Mouse (Mus musculus) midbrain, embryonic 15.5 days (tissue): Measurements from ENCODE around the gene 4930452B06Rik. TPM values are rescaled to one million over a fixed set of nuclear protein-coding genes. Genes with fewer than 3 reads are reported as not detected.

Experiments used
- ATAC-seq: fragments of 200-750 bp; cut with Nextera tagmentation; replicated peaks from 2 replicates; pipeline ENCODE4 v1.8.0; 2017; ENCODE audit warnings: moderate TSS enrichment
- H3K27ac ChIP-seq: fragments of 300-500 bp; sonication (generic); 2 replicates; pipeline ENCODE4 v1.5.1; 2015; ENCODE audit warnings: mild to moderate bottlenecking, inconsistent platforms
- H3K27me3 ChIP-seq: fragments of 300-500 bp; sonication (generic); replicated peaks from 2 replicates; pipeline ENCODE4 v1.6.1; 2015; ENCODE audit warnings: inconsistent platforms
- H3K36me3 ChIP-seq: fragments of 300-500 bp; sonication (generic); replicated peaks from 2 replicates; pipeline ENCODE4 v1.6.1; 2015; ENCODE audit warnings: inconsistent platforms
- H3K4me1 ChIP-seq: fragments of 300-500 bp; sonication (generic); 2 replicates; pipeline ENCODE4 v1.6.1; 2015; ENCODE audit warnings: inconsistent platforms
- H3K4me2 ChIP-seq: fragments of 300-500 bp; sonication (generic); 2 replicates; pipeline ENCODE4 v1.6.1; 2015; ENCODE audit warnings: inconsistent platforms, mild to moderate bottlenecking, moderate library complexity
- H3K4me3 ChIP-seq: fragments of 300-500 bp; sonication (generic); 2 replicates; pipeline ENCODE4 v1.5.1; 2015; ENCODE audit warnings: mild to moderate bottlenecking, inconsistent platforms
- H3K9ac ChIP-seq: fragments of 300-500 bp; sonication (generic); 2 replicates; pipeline ENCODE4 v1.6.1; 2015; ENCODE audit warnings: mild to moderate bottlenecking, inconsistent platforms
- H3K9me3 ChIP-seq: fragments of 300-500 bp; sonication (generic); 2 replicates; pipeline ENCODE4 v1.6.1; 2016; ENCODE audit warnings: inconsistent platforms
- WGBS: fragments of 180-500 bp; shearing (Covaris S2); methylation state at CpG from one replicate; pipeline ENCODE4 v1.1.7; 2015; ENCODE audit warnings: mixed read lengths; 5-methylcytosine and 5-hydroxymethylcytosine counted together
- polyA plus RNA-seq: library from polyadenylated mRNA; unstranded; fragments of >200 nt; fragmentation: Nextera tagmentation; extraction: Ambion mirVana; gene quantifications from 2 replicates; pipeline ENCODE4 v1.2.1, GENCODE M21; 2015

The 4930452B06Rik gene
- 6.9 and 7.0 TPM in 2 replicates for polyA plus RNA-seq

DNA sequence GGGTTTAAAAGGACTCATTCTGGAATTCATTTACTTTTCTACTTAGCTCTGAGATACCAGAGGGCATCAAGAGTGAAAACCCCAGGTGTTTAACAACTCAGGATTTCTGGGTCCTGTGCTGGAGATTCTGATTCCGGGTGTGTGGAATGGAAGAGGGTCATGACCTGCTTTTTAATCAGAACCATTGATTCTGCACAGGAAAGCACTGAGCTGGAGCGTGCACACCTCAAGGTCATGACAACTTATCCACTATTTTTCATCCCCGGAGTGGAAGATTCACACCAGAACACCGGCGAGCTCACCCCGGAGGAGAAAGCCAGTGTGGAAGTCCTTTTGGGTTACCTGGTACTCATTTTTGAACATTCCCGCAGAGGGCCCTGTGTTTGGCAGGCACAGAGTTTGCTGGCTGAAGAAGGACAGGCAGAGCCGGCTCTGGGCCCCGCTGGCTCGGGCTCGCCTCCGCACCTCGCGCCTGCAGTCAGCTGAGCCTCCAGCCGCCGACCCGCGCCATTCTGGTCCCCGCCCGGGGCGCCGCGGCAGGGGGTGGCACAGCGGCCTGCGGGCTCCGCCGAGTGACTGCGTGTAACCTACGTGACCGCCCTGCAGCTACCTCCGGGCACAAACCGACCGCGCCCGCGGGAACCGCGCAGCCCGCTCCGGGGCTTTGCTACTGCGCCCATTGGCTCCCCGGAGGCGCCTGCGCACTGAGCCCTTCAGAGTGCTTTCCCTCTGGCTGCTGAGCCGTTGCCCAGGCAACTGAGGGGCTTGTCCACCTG, at the start of gene 4930452B06Rik:
Gene 4930452B06Rik (minus strand): TSS at position 605 of the 776 bp plus-strand sequence.
- H3K27me3 ChIP-seq = no peaks in the 10 kb centered on the region
- no peaks in the 10 kb centered on the region for H3K9me3 ChIP-seq
- H3K27ac ChIP-seq = peak within 1 kb of the TSS; percentile 69
- peak within 1 kb of the TSS; percentile 73 for H3K4me2 ChIP-seq
- H3K36me3 ChIP-seq = no peaks in the 10 kb centered on the region
- ATAC-seq = peak; percentile 99
- H3K4me1 ChIP-seq = peaks cover 6% of the 10 kb centered on the region; the same call in 1 of the 2 replicates
- peak within 1 kb of the TSS; percentile 57 for H3K9ac ChIP-seq
- WGBS = 1% methylated on average over 45 of the region's 45 CpGs
- peak within 1 kb of the TSS; percentile 60 for H3K4me3 ChIP-seq

DNA sequence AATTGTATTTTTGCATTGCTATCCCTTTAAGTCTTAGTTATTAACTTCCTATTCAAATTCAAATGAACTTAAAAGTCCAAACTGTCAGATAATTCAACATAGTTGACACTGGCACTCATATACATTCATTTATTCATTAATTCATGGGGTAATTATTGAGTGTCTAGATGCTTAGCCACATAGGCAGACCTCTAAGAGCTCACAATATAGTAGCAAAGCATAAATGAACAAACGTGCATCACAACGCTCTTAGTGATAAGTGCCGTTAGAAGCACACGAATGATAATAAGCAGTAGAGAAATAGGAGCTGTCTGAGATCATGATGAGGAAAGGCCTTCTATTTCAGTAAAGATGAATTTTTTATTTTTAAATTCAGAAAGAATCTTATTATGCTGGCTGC, 46.6 kb upstream of the 4930452B06Rik start:
- H3K36me3 ChIP-seq = no peaks in the 10 kb centered on the region
- no peak overlapping the region for H3K4me3 ChIP-seq
- WGBS = 56% methylated on average over 4 of the region's 4 CpGs
- H3K4me2 ChIP-seq = no peak overlapping the region
- no peaks in the 10 kb centered on the region for H3K9me3 ChIP-seq
- ATAC-seq = no peak
- no peaks in the 10 kb centered on the region for H3K27me3 ChIP-seq
- no peak overlapping the region for H3K27ac ChIP-seq
- H3K9ac ChIP-seq = no peak overlapping the region
- no peaks in the 10 kb centered on the region for H3K4me1 ChIP-seq

DNA sequence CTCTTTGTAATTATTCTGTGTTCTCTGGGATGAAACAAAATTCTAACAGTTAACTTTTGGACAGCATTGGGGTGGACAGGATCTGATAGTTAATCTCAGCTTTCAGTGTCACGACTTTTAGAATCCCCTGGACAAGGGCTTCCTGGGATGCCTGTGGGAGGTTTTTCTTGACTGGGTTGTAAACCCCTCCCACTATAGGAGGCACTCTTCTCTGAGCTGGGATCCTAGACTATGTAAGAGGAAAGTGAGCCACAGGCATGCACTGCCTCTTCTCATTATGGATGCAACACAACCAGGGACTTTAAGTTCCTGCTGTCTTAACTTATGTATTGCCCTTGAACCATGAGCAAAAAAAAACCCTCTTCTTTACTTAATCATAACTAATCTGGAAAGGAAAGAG, 23.4 kb upstream of the 4930452B06Rik start:
- no peak for ATAC-seq
- Histone ChIP-seq H3K9ac (no peak overlapping the region), H3K9me3 (no peaks in the 10 kb centered on the region), H3K36me3 (no peaks in the 10 kb centered on the region), H3K4me1 (no peaks in the 10 kb centered on the region), H3K27ac (no peak overlapping the region), H3K27me3 (no peaks in the 10 kb centered on the region), H3K4me3 (no peak overlapping the region), H3K4me2 (no peak overlapping the region)
- 2% methylated on average over 1 of the region's 1 CpGs for whole genome bisulfite sequencing

DNA sequence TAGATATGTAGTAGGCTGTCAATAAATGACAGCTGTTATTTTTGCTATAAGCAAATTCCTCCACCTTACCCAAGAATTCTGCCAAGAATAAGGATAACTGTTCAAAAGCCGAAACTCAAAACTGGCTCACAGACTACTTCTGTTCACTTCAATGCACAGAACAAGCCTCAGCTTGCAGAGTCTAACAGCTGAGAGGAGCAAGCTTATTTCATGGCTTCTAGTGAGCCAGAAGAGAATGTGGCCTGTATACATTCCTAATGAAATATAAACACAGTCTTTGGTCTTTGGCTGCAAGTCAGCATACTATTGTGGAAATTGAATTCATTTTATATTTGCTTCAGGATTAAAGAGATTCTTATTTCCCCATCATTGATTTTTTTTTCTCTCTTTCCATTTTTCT, 22.4 kb upstream of the 4930452B06Rik start:
- WGBS = 61% methylated on average over 1 of the region's 1 CpGs
- H3K4me2 ChIP-seq = no peak overlapping the region
- no peak overlapping the region for H3K9ac ChIP-seq
- no peak overlapping the region for H3K27ac ChIP-seq
- H3K27me3 ChIP-seq = no peaks in the 10 kb centered on the region
- no peak overlapping the region for H3K4me3 ChIP-seq
- H3K4me1 ChIP-seq = no peaks in the 10 kb centered on the region
- no peak for ATAC-seq
- H3K9me3 ChIP-seq = no peaks in the 10 kb centered on the region
- H3K36me3 ChIP-seq = no peaks in the 10 kb centered on the region

DNA sequence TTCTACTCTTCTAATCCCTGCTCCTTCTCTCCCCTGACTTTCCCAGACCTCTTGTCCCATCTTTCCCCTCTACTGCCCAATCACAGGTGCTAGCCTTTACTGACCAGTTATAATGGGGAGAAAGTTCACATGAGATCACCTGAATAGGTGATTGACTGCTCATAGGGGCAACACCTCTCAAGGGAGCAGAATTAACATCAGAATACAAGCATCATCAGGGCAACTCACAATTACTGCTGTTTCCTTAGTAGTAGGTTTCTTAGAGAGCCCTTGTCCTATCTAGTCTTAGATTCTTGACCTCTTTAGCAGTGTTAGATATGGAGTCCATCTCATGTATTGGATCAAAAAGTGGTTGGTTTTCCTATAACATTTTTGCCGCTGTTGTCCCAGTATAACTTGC, 20.1 kb upstream of the 4930452B06Rik start:
- Histone ChIP-seq H3K4me2 (no peak overlapping the region), H3K36me3 (no peaks in the 10 kb centered on the region), H3K27me3 (no peaks in the 10 kb centered on the region), H3K9me3 (no peaks in the 10 kb centered on the region), H3K4me3 (no peak overlapping the region), H3K4me1 (no peaks in the 10 kb centered on the region), H3K9ac (no peak overlapping the region), H3K27ac (no peak overlapping the region)
- no peak for ATAC-seq
- WGBS = 96% methylated on average over 1 of the region's 1 CpGs

DNA sequence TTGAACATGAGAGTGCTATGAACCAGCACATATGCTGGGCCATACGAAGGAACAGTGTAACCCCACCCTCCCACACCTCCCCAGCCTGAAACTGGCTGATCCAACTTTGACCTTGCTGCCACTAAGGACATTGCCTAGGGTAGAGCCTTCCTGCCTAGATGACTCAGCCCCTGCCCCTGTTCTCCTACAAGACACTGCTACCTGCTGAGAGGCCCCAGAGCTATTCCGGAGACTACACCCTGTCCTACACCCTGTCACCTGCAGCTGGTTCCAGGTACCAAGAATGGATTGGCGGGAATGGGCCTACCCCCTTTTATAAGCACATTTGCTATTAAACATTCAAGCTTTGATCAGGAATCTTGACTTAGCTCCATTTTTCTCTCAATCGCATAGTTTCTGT, 13.9 kb upstream of the 4930452B06Rik start:
- 91% methylated on average over 4 of the region's 4 CpGs for WGBS
- Histone ChIP-seq H3K27ac (no peak overlapping the region), H3K4me1 (no peaks in the 10 kb centered on the region), H3K9me3 (no peaks in the 10 kb centered on the region), H3K4me3 (no peak overlapping the region), H3K36me3 (no peaks in the 10 kb centered on the region), H3K4me2 (no peak overlapping the region), H3K27me3 (no peaks in the 10 kb centered on the region), H3K9ac (no peak overlapping the region)
- ATAC-seq = no peak

DNA sequence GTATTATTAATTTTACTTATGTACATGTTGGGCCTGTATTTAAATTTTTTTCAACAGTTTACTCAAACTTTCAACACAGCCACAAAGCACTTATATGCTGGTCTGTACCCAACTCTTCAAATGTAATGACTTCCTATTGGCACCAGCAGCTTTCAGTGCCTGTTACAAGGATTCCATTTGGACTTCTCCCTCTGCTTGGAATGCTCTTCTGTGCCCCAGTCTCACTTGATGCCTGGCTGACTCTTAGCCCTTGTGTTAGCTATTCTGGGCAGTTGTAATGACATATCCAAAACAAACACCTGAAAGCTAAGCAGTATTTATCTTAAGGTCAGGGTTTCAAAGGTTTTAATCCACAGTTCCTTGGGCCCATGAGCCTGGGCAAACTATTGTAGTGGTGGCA, 5.7 kb downstream of the 4930452B06Rik start:
- H3K27me3 ChIP-seq = no peaks in the 10 kb centered on the region
- H3K4me2 ChIP-seq = no peak overlapping the region
- no peak overlapping the region for H3K27ac ChIP-seq
- peaks cover 3% of the 10 kb centered on the region; the same call in 1 of the 2 replicates for H3K4me1 ChIP-seq
- no peaks in the 10 kb centered on the region for H3K36me3 ChIP-seq
- no peaks in the 10 kb centered on the region for H3K9me3 ChIP-seq
- H3K9ac ChIP-seq = no peak overlapping the region
- H3K4me3 ChIP-seq = no peak overlapping the region
- ATAC-seq = no peak

DNA sequence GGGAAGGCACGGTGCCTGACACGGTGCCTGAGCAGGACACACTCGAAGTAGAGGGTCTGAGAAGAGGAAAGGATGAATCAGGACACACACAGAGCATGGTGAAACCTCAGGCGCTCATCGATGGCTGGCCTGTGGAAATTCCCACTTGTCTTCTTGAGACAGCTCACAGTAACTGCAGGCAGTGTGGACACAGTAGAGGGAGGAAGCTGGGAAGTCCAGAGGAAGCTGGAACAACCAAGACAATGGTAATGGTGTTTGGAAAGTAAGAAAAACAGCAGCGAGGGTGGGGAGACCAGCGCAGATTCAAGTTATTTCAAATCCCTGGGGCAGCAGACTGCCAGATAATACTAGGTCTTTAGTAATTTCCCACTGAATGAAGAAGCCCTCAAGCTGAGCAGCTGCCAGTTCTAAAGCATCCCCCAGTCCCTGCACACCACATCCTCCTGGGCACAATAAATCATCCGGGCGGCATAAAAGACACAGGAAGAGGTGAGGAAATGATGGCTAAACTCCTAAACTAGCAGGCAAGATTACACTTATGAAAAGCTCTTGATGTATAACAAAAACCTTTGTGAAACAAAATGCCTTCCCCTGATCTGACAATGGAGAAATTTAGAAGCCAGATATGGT, 24.3 kb downstream of the 4930452B06Rik start:
- no peak overlapping the region for H3K9ac ChIP-seq
- ATAC-seq = no peak
- no peaks in the 10 kb centered on the region for H3K4me1 ChIP-seq
- H3K4me3 ChIP-seq = no peak overlapping the region
- no peaks in the 10 kb centered on the region for H3K27me3 ChIP-seq
- H3K27ac ChIP-seq = no peak overlapping the region
- no peaks in the 10 kb centered on the region for H3K9me3 ChIP-seq
- H3K4me2 ChIP-seq = no peak overlapping the region
- 65% methylated on average over 9 of the region's 9 CpGs for WGBS
- H3K36me3 ChIP-seq = no peaks in the 10 kb centered on the region

DNA sequence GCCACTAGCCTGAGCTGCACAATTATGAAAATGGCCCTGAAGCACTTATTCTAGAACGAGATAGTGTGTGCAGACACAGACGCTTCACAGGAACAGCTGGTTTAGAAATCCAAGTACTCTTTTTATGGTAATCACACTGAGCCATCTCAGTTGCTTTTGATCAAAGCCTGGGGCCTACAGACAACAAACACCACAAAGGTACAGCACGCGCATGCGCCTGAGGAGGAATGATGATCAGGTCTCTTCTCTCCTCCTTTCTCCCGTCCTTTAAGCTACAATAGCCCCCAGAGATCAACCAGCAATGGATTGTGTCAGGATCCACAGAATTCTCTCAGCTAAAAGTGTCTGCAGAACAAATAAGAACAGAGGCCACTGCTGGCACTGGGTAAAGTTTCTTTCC, 33.8 kb downstream of the 4930452B06Rik start:
- Histone ChIP-seq H3K9me3 (no peaks in the 10 kb centered on the region), H3K27me3 (no peaks in the 10 kb centered on the region), H3K4me2 (no peak overlapping the region), H3K4me1 (no peaks in the 10 kb centered on the region), H3K4me3 (no peak overlapping the region), H3K9ac (no peak overlapping the region), H3K36me3 (no peaks in the 10 kb centered on the region), H3K27ac (no peak overlapping the region)
- no peak for ATAC-seq
- 66% methylated on average over 6 of the region's 6 CpGs for WGBS

DNA sequence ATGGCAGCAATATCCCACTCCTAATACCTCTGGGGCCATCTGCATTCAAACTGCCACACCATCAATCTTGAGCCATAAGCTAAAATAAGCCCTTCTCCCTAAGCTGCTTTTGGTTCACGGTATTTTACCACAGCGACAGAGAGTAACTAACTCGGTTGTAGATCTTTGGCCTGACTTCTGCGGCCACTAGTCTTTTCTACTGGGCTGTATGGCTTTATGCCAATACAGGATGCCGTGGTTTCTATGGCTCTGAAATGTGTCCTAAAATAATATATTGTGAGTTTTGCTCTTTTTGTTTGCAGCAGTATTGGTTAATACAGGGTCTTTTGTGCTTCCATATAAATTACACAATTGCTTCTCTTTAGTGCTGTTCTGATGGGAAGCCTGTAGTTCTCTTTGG, 37.6 kb downstream of the 4930452B06Rik start:
- no peaks in the 10 kb centered on the region for H3K4me1 ChIP-seq
- WGBS = 91% methylated on average over 5 of the region's 5 CpGs
- no peak overlapping the region for H3K9ac ChIP-seq
- no peaks in the 10 kb centered on the region for H3K27me3 ChIP-seq
- H3K4me3 ChIP-seq = no peak overlapping the region
- no peak overlapping the region for H3K27ac ChIP-seq
- no peaks in the 10 kb centered on the region for H3K36me3 ChIP-seq
- no peaks in the 10 kb centered on the region for H3K9me3 ChIP-seq
- no peak overlapping the region for H3K4me2 ChIP-seq
- ATAC-seq = no peak

DNA sequence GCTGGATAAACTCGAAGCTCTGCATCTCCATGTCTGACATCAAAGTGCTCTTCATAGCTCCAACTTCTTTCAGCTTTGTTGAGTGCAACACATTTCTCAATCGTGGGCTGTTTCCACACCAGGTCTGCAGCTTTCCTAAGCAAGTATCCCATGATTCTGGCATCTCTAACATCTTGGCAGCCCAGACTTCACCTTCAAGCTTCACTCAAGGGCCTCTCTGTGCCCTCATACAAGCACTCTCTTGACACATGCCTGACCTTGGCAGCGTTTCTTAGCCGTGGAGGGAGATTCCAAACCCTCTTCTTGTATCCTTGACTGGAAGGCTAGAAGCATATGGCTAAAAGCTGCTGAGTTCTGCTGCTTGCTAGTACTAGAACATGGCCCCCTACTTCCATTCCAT, 38.6 kb downstream of the 4930452B06Rik start:
- H3K9ac ChIP-seq = no peak overlapping the region
- no peak overlapping the region for H3K4me3 ChIP-seq
- WGBS = 88% methylated on average over 4 of the region's 4 CpGs
- H3K9me3 ChIP-seq = no peaks in the 10 kb centered on the region
- H3K36me3 ChIP-seq = no peaks in the 10 kb centered on the region
- no peak overlapping the region for H3K27ac ChIP-seq
- no peak overlapping the region for H3K4me2 ChIP-seq
- no peaks in the 10 kb centered on the region for H3K27me3 ChIP-seq
- no peak for ATAC-seq
- no peaks in the 10 kb centered on the region for H3K4me1 ChIP-seq

DNA sequence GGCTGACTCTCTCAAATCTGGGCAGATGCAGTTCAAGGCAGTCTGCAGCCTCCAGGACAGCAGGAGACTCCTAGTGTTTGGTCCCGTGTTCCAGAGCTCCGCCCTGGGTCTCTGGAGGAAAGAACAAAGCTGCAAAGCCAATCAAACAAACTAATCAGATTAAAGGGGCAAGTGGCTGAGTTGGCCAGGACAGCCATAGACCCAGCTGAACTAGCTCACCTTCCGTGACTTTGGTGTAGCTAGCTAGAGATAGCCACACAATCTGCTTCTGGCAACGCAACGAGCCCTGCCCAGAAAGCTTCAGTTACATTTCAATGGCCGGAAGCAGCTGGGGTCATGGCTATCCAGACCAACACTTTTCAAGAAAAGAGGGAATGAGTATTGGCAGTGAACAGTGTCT, 44.9 kb downstream of the 4930452B06Rik start:
- WGBS = 51% methylated on average over 6 of the region's 6 CpGs
- H3K27me3 ChIP-seq = no peaks in the 10 kb centered on the region
- H3K9ac ChIP-seq = no peak overlapping the region
- H3K4me2 ChIP-seq = no peak overlapping the region
- H3K9me3 ChIP-seq = no peaks in the 10 kb centered on the region
- no peaks in the 10 kb centered on the region for H3K36me3 ChIP-seq
- H3K27ac ChIP-seq = no peak overlapping the region
- no peak overlapping the region for H3K4me3 ChIP-seq
- no peaks in the 10 kb centered on the region for H3K4me1 ChIP-seq
- ATAC-seq = no peak

DNA sequence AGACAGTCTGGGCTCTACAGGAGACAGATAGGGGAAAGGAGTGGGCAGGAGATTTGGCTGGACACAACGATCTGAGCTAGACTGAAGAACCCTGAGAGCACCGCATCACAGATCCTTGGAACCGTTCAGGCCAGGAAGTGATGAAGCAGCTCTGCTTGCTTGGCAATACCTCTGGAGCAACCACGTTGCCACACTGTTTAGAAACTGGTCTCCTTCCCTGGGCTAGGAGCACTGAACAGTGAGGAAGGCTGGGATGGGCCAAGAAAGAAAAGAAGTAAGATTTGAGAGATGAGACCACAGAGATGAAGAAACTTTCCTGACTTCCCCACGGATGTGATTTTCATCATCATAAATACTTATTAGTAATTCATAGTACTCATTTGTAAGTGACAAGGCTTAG, 45.5 kb downstream of the 4930452B06Rik start:
- H3K9me3 ChIP-seq = no peaks in the 10 kb centered on the region
- no peak for ATAC-seq
- 91% methylated on average over 5 of the region's 5 CpGs for WGBS

More for the DNA sequence above, 45.5 kb downstream of the 4930452B06Rik start:
- Histone ChIP-seq H3K9ac (no peak overlapping the region), H3K27me3 (no peaks in the 10 kb centered on the region), H3K27ac (no peak overlapping the region), H3K4me1 (no peaks in the 10 kb centered on the region), H3K4me2 (no peak overlapping the region), H3K4me3 (no peak overlapping the region), H3K36me3 (no peaks in the 10 kb centered on the region)
